Mouse (Mus musculus): ENCODE data around the gene Gm3542.
"Not testable (repeated sequence)": the region's sequence is repeated elsewhere in the genome, so short reads cannot be mapped to it uniquely, and the experiment has no call there.

The Gm3542 gene

DNA sequence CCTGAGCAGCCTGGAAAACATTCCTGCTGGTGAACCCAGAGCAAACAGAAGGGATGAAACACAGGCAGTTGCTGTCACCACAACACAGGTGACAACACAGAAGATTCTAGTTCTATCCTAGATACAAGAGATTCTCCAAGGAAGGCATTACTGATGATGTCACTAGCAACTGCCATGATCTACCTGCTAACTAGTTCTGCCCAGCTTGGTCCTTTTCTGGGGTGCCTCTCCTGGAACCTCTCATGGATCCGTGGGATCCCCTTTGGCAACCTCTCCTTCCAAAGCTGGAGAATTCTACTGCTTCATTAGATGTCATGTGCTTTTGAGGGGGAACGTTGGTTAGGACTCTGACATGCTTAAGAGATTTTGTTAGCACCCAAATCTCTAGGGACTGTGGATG is at the start of gene Gm3542:
TSS of gene Gm3542 (minus strand) at position 101 of the 400 bp plus-strand sequence.
- DNase-seq = not testable (repeated sequence)

Measured in lung, postnatal 36 days (tissue).